Mouse (Mus musculus): Measurements from ENCODE around the gene Cend1. TPM values are rescaled to one million over a fixed set of nuclear protein-coding genes. Genes with fewer than 3 reads are reported as not detected.

Gene Cend1
- polyA plus RNA-seq, 1 experiment from 2014 or later: not detected

GRCm38 (mm10) chr7:141471236-141471635 lies 41.9 kb upstream of the Cend1 start:
- Histone ChIP-seq H3K9me3 (replicated peaks) (no peaks in the 10 kb centered on the region), H3K9ac (no peak overlapping the region), H3K4me2 (no peak overlapping the region), H3K4me1 (replicated peaks) (peaks cover 74% of the 10 kb centered on the region), H3K27me3 (peaks cover 8% of the 10 kb centered on the region), H3K27ac (replicated peaks) (no peak overlapping the region), H3K4me3 (replicated peaks) (no peak overlapping the region), H3K36me3 (replicated peaks) (peaks cover 41% of the 10 kb centered on the region)
- 76% methylated on average over 1 of the region's 1 CpGs for WGBS (ENCODE audit: insufficient replicate concordance)
- no peak for ATAC-seq (ENCODE audit: insufficient read depth)

- Histone ChIP-seq H3K4me2 (no peak overlapping the region), H3K36me3 (replicated peaks) (peaks cover 41% of the 10 kb centered on the region), H3K4me3 (replicated peaks) (no peak overlapping the region), H3K27ac (replicated peaks) (no peak overlapping the region), H3K9me3 (replicated peaks) (no peaks in the 10 kb centered on the region), H3K27me3 (peaks cover 15% of the 10 kb centered on the region), H3K4me1 (replicated peaks) (peaks cover 73% of the 10 kb centered on the region), H3K9ac (no peak overlapping the region)
- no peak for ATAC-seq (ENCODE audit: insufficient read depth)
- 82% methylated on average over 10 of the region's 10 CpGs for WGBS (ENCODE audit: insufficient replicate concordance)
Observed at GRCm38 (mm10) chr7:141470637-141470944, 41.3 kb upstream of the Cend1 start.

- H3K4me1 ChIP-seq (replicated peaks): peaks cover 75% of the 10 kb centered on the region
- H3K36me3 ChIP-seq (replicated peaks): peaks cover 41% of the 10 kb centered on the region
- H3K4me2 ChIP-seq: no peak overlapping the region
- no peak for ATAC-seq (ENCODE audit: insufficient read depth)
- H3K9me3 ChIP-seq (replicated peaks): no peaks in the 10 kb centered on the region
- H3K27me3 ChIP-seq: peaks cover 20% of the 10 kb centered on the region
- WGBS (ENCODE audit: insufficient replicate concordance): 84% methylated on average over 18 of the region's 18 CpGs
- H3K27ac ChIP-seq (replicated peaks): peak overlapping the region; percentile 81; the same call in 1 of the 2 replicates
- H3K4me3 ChIP-seq (replicated peaks): no peak overlapping the region
- no peak overlapping the region for H3K9ac ChIP-seq
Observed at GRCm38 (mm10) chr7:141469901-141470636, 40.8 kb upstream of the Cend1 start.

- WGBS (ENCODE audit: insufficient replicate concordance): 79% methylated on average over 6 of the region's 6 CpGs
- peaks cover 78% of the 10 kb centered on the region for H3K4me1 ChIP-seq (replicated peaks)
- peak overlapping the region; percentile 81 for H3K27ac ChIP-seq (replicated peaks)
- H3K4me3 ChIP-seq (replicated peaks): peak overlapping the region; percentile 76; the same call in 1 of the 2 replicates
- no peaks in the 10 kb centered on the region for H3K9me3 ChIP-seq (replicated peaks)
- H3K9ac ChIP-seq: peak overlapping the region; percentile 83; the same call in 1 of the 2 replicates
- H3K36me3 ChIP-seq (replicated peaks): peaks cover 41% of the 10 kb centered on the region
- H3K4me2 ChIP-seq: peak overlapping the region; percentile 96
- no peak for ATAC-seq (ENCODE audit: insufficient read depth)
- H3K27me3 ChIP-seq: peaks cover 27% of the 10 kb centered on the region
Observed at GRCm38 (mm10) chr7:141469352-141469751, 40.1 kb upstream of the Cend1 start.

GRCm38 (mm10) chr7:141468522-141469211 lies 39.4 kb upstream of the Cend1 start:
- Histone ChIP-seq H3K4me2 (peak overlapping the region; percentile 96), H3K4me1 (replicated peaks) (peaks cover 73% of the 10 kb centered on the region), H3K9me3 (replicated peaks) (no peaks in the 10 kb centered on the region), H3K27me3 (peaks cover 34% of the 10 kb centered on the region), H3K27ac (replicated peaks) (peak overlapping the region; percentile 81), H3K4me3 (replicated peaks) (peak overlapping the region; percentile 76), H3K36me3 (replicated peaks) (peaks cover 41% of the 10 kb centered on the region), H3K9ac (peak overlapping the region; percentile 83)
- ATAC-seq (ENCODE audit: insufficient read depth): peak; percentile 55
- 6% methylated on average over 8 of the region's 8 CpGs for WGBS (ENCODE audit: insufficient replicate concordance)

GRCm38 (mm10) chr7:141468164-141468521 lies 38.9 kb upstream of the Cend1 start:
- Histone ChIP-seq H3K36me3 (replicated peaks) (peaks cover 38% of the 10 kb centered on the region), H3K9ac (peak overlapping the region; percentile 83), H3K9me3 (replicated peaks) (no peaks in the 10 kb centered on the region), H3K27ac (replicated peaks) (peak overlapping the region; percentile 81), H3K4me1 (replicated peaks) (peaks cover 68% of the 10 kb centered on the region), H3K4me2 (peak overlapping the region; percentile 96), H3K4me3 (replicated peaks) (peak overlapping the region; percentile 76), H3K27me3 (peaks cover 39% of the 10 kb centered on the region)
- ATAC-seq (ENCODE audit: insufficient read depth): no peak
- 25% methylated on average over 5 of the region's 5 CpGs for WGBS (ENCODE audit: insufficient replicate concordance)

GRCm38 (mm10) chr7:141467230-141468030 lies 38.1 kb upstream of the Cend1 start, which contains the start of gene Cd151:
Gene Cd151 (plus strand): TSS chr7:141467392.
- under 1% methylated on average over 52 of the region's 52 CpGs for WGBS (ENCODE audit: insufficient replicate concordance)
- ATAC-seq (ENCODE audit: insufficient read depth): peak; percentile 85
- Histone ChIP-seq H3K27me3 (peaks cover 46% of the 10 kb centered on the region), H3K4me3 (replicated peaks) (peak within 1 kb of the TSS; percentile 76), H3K9me3 (replicated peaks) (no peaks in the 10 kb centered on the region), H3K9ac (peak within 1 kb of the TSS; percentile 83), H3K4me1 (replicated peaks) (peaks cover 65% of the 10 kb centered on the region), H3K27ac (replicated peaks) (peak within 1 kb of the TSS; percentile 81), H3K4me2 (peak within 1 kb of the TSS; percentile 96), H3K36me3 (replicated peaks) (peaks cover 32% of the 10 kb centered on the region)

GRCm38 (mm10) chr7:141466607-141467148 lies 37.4 kb upstream of the Cend1 start:
- ATAC-seq (ENCODE audit: insufficient read depth): no peak
- Histone ChIP-seq H3K4me2 (peak overlapping the region; percentile 96), H3K27ac (replicated peaks) (peak overlapping the region; percentile 81), H3K36me3 (replicated peaks) (peaks cover 26% of the 10 kb centered on the region), H3K27me3 (peaks cover 54% of the 10 kb centered on the region), H3K9me3 (replicated peaks) (no peaks in the 10 kb centered on the region), H3K9ac (peak overlapping the region; percentile 83), H3K4me1 (replicated peaks) (peaks cover 68% of the 10 kb centered on the region), H3K4me3 (replicated peaks) (peak overlapping the region; percentile 76)
- WGBS (ENCODE audit: insufficient replicate concordance): 54% methylated on average over 10 of the region's 10 CpGs

GRCm38 (mm10) chr7:141466045-141466394 lies 36.7 kb upstream of the Cend1 start:
- 48% methylated on average over 7 of the region's 7 CpGs for WGBS (ENCODE audit: insufficient replicate concordance)
- Histone ChIP-seq H3K9ac (no peak overlapping the region), H3K9me3 (replicated peaks) (no peaks in the 10 kb centered on the region), H3K27me3 (peaks cover 60% of the 10 kb centered on the region), H3K27ac (replicated peaks) (no peak overlapping the region), H3K4me3 (replicated peaks) (no peak overlapping the region), H3K36me3 (replicated peaks) (peaks cover 19% of the 10 kb centered on the region), H3K4me1 (replicated peaks) (peaks cover 73% of the 10 kb centered on the region), H3K4me2 (no peak overlapping the region)
- ATAC-seq (ENCODE audit: insufficient read depth): no peak

GRCm38 (mm10) chr7:141465388-141466044 lies 36.2 kb upstream of the Cend1 start:
- Histone ChIP-seq H3K9ac (no peak overlapping the region), H3K4me3 (replicated peaks) (no peak overlapping the region), H3K36me3 (replicated peaks) (peaks cover 14% of the 10 kb centered on the region), H3K27me3 (peaks cover 66% of the 10 kb centered on the region), H3K27ac (replicated peaks) (no peak overlapping the region), H3K4me1 (replicated peaks) (peaks cover 76% of the 10 kb centered on the region), H3K9me3 (replicated peaks) (no peaks in the 10 kb centered on the region), H3K4me2 (no peak overlapping the region)
- 42% methylated on average over 10 of the region's 10 CpGs for WGBS (ENCODE audit: insufficient replicate concordance)
- ATAC-seq (ENCODE audit: insufficient read depth): no peak
